Mouse (Mus musculus) myocyte (in vitro differentiated cells): ENCODE results near the gene Ryr2.

Experiments
- MYOG ChIP-seq, 3 experiments: IDR thresholded peaks; one replicate each; pipeline ENCODE4 v1.6.1; 2011; ENCODE audit warnings: control low read depth in 2 of 3, low read depth in 2 of 3, mild to moderate bottlenecking in 2 of 3; ENCODE audit not compliant: insufficient read length in 2 of 3, control insufficient read depth in 1 of 3, insufficient read depth in 1 of 3
- TCF3 ChIP-seq: IDR thresholded peaks from one replicate; pipeline ENCODE4 v1.6.1; 2011; ENCODE audit warnings: low read depth, control low read depth; ENCODE audit not compliant: insufficient read length

DNA sequence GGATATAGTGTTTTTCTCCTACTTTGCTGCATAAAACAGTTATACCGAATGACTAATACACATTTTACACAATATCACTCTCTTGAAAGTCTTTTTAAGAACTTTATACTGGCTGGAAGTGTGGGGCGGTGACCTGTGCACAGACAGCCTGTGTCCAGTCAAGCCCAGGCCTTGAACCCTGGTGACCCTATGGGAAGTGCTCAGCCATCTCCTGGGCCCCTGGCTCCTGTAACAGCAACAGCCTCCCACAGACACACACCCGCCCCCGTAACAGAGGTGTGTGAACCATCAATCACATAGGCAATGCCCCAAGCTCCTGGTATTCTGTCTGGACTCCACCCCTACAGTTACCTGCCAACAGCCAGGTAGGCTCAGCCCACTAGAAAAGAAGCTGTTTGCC, 424.9 kb downstream of the Ryr2 start:
- TF ChIP-seq MYOG (IDR thresholded peaks at IDR 0.05; ENCODE audit: control insufficient read depth in 1 of 3, insufficient read depth in 1 of 3, insufficient read length in 2 of 3, low read depth in 2 of 3) (no peak), TCF3 (no peak)
